Mouse (Mus musculus): ENCODE results near the gene Suox.
"Not testable (repeated sequence)": the region's sequence is repeated elsewhere in the genome, so short reads cannot be mapped to it uniquely, and the experiment has no call there.

Suox gene

DNA sequence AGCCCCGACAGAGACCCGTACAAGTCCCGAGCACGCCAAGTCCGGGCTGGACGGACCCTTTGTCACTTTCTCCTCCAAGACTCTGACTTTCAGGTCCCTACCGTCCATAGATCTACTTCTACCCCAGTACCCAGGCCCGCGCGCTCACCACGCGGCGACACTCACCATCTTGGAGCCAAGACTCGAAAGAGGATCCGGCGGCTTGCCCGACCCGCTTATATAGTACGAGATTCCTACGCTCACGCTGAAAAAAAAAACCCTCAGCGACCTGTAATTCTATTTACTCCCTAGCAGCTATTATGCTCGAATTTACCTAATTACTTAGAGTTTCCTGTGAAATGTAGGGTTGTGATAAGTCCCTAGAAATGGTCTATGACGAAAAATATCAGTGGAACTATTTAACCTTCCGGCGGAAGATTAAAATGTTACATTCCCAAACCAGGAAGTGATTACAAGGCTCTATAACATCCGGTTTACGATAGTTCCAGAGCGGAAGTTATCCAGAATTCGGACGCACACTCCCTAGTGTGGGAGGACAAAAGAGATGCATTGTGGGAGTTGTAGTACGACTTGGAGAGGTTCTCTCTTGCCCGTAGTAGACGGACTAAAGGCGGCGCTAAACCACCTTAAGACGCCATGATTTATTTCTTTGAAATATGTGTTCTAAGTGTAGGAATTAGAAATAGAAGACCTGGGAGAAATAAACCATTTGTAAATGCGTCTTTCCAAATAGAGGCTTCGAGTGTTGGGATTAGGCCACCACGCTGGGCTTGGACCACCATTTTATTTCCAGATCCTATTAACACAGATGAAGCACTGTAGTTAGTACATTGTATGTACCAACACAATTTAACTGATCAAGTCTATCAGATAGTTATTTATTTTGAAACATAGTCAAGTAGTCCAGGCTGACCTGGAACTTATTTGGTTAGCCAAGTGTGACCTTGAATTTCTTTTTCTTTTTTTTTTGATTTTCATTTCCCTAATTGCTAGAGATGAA lies 47.3 kb downstream of the Suox start, which contains the start of gene Rps26:
Gene Rps26 (minus strand): TSS at position 437 of the 1,000 bp plus-strand sequence.
- peak; percentile 98 for DNase-seq (ENCODE audit: low spot score)

DNA sequence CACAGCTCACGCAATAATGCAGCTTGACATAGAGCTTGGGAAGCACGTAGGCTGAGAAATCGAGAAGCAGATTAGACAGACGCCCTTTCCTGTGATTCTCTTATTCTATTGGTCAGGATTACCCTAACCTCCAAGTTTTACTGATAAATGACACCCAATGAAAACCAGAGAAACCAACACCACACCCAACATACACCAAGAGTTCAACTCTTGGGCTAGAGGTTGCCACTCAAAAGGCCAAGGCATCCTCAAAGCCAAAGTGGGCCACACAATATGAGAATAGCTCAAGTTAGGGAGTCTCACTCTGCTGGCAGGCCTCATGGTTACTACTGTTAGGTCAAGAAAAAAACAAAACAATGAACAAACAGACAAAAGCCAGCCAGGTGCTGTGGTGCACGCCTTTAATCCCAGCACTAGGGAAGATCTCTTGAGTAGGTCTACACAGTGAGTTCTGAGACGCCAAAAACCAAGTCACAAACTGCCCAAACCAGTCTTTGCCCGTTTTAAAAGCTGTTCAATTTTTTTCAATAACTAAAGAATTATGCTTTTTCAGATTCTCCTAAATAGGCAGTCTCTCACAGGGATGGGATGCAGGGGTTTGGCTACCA lies 48.5 kb downstream of the Suox start:
- no peak for DNase-seq (ENCODE audit: low spot score)

DNA sequence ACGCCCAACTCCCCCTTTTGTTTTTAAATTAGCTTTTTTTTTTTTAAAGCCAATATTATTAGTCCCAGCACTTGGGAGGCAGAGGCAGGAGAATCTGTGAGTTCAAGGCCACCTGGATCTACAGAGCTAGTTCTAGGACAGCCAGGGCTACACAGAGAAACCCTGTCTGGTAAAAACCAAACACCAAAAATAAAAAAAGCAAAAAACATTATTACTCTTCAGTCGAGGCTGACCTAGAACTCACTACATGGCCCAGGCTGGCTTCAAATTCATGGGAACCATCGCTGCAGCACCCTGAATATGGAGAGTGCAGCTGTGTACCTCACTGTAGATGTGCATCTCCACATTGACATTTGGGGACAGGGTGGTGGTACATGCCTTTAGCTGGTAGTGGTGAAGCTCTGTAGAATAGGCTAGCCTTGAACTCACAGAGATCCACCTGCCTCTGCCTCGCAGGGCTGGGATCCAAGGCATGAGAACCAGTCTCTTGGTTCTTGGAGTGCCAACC lies 50.7 kb downstream of the Suox start:
- not testable (repeated sequence) for DNase-seq (ENCODE audit: low spot score)

DNA sequence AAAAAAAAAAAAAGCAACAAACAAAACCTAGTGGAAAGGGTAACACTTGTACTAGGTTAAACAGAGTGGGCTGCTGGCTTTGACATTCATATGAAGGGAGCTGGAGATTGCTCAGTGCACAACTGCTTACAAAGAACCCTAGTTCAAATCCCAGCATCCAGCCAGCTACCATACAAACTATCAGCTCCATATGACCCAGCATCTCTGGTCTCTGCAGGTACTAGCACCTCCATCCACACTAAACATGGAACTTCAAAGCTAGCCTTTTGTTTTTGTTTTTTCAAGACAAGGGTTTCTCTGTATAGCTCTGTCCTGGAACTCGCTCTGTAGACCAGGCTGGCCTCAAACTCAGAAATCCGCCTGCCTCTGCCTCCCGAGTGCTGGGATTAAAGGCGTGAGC lies 51.2 kb downstream of the Suox start:
- no peak for DNase-seq (ENCODE audit: low spot score)

DNA sequence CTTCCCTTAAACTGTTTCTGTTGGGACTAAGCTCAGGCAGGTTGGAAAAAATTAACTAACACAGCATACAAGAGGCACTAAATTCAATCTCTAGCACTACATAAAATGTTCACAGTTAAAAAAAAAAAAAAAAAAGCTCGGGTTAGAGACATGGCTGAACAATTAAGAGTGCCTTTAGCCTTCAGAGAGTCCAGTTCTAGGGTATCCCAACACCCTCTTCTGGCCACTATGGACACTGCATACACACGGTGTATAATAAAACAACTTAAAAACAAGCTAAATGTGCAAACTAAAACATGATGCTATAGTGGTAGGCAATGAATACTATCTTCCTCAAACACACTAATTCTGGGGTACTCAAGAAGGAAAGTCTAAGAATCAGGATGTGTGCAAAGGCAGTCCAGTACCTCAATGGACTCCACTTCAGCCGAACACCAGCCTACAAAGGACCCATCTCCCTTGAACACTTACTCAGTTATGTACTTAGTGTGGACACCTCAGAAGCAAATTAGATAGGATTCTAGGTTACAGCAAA lies 51.8 kb downstream of the Suox start:
- DNase-seq (ENCODE audit: low spot score), result no peak

DNA sequence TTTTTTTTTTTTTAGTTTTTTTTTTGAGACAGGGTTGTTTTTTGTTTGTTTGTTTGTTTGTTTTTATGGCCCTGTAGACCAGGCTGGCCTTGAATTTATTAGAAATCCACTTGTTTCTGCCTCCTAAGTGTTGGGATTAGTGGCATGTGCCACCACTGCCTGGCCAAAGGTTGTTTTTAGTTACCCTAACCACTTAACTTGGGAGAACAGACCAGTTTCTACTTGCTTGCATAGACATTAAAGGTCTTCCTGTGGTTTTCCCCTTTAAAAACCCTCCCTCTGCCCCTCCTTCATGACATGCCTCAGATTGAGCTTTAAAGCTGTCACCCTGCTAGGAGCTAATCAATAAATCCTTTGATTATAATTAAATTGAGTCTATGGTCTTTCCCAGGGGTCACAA lies 53.6 kb downstream of the Suox start:
- DNase-seq (ENCODE audit: low spot score), result no peak
